Mouse (Mus musculus) urinary bladder, adult 2 months (tissue): ENCODE data around the gene Vmn2r19. TPM values are rescaled to one million over a fixed set of nuclear protein-coding genes. Genes with fewer than 3 reads are reported as not detected.

Experiments
- polyA plus RNA-seq: library from polyadenylated mRNA; depleted of rRNA; stranded (reverse); fragments of >200 nt; gene quantifications from 2 replicates; pipeline ENCODE4 v1.2.3, GENCODE M21; 2012; rRNA removed

The Vmn2r19 gene
- polyA plus RNA-seq, 1 experiment: not detected

Other genes with a start within 250 kb of the Vmn2r19 start
- gene Clec4a2, start 201.9 kb upstream of the Vmn2r19 start, polyA plus RNA-seq: 9.3 TPM in 2 replicates
- not detected in 2 replicates for gene Clec4b2, start 135.4 kb upstream of the Vmn2r19 start, polyA plus RNA-seq
- 3.9 and 5.2 TPM in 2 replicates for gene Clec4n, start 78.5 kb upstream of the Vmn2r19 start, polyA plus RNA-seq
- 0.32 and 0.45 TPM in 2 replicates for gene Clec4d, start 46.2 kb upstream of the Vmn2r19 start, polyA plus RNA-seq
- 0.07 and 0.18 TPM in 2 replicates for gene Clec4e, start 18.5 kb upstream of the Vmn2r19 start, polyA plus RNA-seq
- gene Vmn2r20, start 109.8 kb downstream of the Vmn2r19 start, polyA plus RNA-seq: not detected in 2 replicates
- gene Vmn2r21, start 225.1 kb downstream of the Vmn2r19 start, polyA plus RNA-seq: not detected in 2 replicates